Mouse (Mus musculus) fibroblast of lung, adult 2 months (primary cell): ENCODE data around the gene Ppfia1.
A peak's percentile ranks its signal among the peaks of the same experiment; 100 is the strongest.

Source experiments
- DNase-seq: peaks from one replicate; pipeline ENCODE4 v3.0.0-alpha.2; 2011; ENCODE audit warnings: low read depth

The Ppfia1 gene

DNA sequence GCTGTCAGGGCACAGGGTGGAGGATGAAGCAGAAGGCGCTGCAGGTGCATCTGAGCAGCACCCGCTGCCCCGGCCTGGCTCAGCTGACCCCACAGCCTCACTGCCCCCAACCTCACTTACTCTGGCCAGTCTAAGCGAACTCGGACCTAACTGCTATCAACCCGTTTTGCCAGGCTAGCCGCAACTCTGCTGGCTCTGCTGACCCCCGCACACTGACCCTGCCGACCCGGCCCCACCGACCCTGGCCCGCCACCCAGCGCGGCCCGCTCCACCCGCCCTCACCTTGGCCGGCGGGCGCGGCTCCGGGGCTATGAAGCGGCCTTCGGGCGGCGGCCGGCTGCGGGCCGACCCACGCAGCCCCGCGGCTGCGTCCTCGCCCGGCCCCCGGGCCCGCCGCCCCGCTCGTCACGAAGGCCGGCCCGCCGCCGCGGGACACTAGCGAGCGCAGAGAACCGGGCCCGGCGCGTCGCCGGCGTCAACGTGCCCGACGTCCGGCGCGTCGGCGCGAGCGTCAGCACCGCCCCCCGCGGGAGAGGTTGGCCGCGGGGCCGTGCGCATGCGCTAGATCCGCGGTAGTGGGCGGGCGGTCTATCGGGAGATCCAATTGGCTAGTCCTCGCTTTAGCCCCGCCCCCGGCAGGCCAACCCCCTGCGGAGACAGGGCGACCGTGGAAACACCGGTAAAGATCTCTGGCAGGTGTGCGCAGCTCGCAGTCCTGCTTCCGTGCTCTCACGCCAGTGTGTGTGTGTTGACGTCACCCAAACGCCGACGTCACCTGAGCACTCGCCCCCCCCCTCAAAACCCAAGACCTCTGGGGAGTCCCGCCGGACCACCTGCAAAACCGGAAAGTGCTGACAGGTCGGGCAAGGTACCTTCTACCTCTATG, at the start of gene Ppfia1:
TSS of gene Ppfia1 (minus strand) at position 493 of the 886 bp plus-strand sequence.
- peak; percentile 80 for DNase-seq

DNA sequence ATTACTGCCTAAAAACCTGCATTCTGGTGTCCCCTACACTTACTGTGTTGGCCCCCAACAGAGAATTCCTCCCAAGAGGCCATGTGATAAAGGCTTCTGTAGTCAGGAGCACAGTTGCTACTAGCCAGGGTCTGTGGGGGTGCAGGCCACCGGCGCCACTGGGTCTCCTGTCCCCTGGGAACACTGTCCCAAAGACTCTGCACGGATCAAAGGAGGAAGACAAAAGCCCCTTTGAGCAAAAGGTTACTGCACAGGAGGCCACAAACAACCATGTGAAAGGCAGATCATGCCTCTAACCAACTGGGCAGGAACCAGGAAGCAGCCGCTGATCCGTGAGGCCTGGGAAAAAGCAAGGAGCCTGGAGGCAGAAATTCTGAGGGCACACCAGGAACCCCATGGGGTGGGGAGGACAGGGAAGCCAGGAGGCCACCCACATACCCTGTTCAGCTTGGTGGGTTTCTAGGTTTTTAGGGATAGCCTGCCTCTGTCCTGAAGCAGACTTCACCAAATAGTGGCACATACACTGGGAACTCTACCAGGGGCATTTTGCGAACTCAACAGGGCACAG, 46.9 kb upstream of the Ppfia1 start:
- DNase-seq = no peak

DNA sequence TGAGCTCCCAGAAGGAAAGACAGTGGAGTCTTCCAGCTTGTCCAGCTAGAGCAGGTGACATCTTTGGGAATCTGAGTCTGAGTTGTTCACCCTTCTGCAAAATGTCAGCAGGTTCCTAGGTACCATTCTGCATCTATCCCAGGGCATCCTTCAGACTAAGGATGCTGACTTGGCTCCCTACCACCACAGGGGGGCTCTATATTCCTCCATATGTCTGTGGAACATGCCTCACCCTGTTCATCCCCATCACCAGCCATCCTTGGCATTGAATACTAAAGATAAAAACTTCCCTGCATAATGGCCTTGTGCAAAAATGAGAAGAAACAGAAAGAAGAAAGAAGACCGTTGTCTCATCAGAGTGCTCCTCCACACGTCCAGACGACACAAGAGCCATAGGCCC, 36.0 kb upstream of the Ppfia1 start:
- no peak for DNase-seq

DNA sequence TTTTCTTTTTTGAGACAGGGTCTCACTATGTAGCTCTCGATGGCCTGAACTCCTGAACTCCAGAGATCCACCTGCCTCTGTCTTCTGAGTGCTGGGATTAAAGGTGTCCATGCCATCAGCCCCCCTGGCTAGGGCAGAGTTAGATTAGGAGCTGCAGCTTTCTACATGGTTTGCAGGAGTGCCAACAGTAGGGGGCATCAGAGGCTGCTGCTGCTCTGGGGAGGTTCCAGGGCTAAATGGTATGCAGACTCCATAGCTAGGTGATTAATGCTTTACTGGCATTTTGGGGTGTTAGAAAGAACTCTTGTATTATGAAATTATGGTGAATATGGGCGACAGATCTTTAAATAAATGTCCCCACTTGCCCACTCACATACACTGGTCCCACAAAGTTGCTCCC, 33.8 kb upstream of the Ppfia1 start:
- no peak for DNase-seq

DNA sequence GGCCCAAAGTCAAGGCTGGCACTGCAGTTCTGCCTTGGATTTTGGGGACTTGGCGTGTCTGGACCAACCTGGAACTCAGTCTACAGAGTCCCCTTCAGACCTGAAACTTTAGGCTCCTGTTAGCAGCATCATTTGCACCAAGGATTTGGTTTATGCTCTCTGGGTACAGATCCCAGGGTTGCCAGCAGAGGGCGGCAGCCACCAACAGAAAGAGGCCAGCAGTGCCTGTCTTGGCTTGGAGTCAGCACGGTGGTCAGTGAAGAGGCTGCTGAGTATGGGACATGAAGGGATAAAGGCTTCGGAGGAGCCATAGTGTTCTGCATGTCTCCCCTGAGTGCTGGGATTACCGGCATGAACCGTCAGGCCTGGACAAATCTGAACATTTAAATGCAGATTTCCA, 32.1 kb upstream of the Ppfia1 start:
- DNase-seq = no peak

DNA sequence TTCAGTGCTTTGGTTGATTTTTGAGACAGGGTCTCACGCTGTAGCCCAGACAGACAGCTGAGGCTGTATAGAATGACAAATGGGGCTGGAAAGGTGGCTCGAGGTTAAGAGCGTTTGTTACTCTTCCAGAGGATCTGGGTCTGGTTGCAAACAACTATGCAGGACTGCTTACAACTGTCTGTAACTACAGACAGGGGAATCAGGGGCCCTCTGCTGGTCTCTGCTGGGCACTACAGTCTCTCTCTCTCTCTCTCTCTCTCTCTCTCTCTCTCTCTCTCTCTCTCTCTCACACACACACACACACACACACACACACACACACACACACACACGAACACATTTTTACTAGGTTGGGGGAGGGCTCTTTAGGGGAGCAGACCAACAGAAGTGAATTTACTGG, 30.1 kb upstream of the Ppfia1 start:
- no peak for DNase-seq

DNA sequence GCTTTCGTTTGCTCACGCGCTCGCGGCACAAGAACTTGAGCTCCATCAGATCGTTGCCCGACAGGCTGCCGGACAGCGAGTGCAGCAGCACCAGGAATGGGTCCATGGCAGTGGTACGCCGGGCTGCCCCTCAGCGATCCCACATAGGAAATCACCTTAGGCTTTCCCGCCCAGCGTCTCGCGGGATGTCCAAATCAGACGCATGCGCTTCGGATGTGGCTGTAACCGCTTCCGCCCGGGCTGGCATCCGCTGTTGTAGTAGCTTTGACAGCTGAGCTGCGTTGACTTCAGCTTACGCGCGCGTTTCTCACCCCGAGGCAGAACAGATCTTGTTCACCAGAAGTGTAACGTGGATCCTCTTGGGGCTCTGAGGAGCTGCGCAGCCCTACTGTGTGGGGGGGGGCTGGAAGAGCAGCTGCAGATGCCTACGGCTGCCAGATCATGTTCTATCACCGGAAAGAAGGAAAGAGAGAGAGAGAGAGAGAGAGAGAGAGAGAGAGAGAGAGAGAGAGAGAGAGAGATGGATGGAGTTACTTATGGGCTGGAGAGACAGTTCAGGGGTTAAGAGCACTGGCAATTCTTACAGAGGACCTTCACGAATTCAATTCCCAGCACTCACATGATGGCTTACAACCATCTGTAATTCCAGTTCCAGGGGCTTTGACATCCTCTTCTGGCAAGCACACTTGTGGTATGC, 28.9 kb upstream of the Ppfia1 start, which contains the start of gene Fadd:
TSS of gene Fadd (minus strand) at position 180 of the 697 bp plus-strand sequence.
- peak; percentile 88 for DNase-seq

DNA sequence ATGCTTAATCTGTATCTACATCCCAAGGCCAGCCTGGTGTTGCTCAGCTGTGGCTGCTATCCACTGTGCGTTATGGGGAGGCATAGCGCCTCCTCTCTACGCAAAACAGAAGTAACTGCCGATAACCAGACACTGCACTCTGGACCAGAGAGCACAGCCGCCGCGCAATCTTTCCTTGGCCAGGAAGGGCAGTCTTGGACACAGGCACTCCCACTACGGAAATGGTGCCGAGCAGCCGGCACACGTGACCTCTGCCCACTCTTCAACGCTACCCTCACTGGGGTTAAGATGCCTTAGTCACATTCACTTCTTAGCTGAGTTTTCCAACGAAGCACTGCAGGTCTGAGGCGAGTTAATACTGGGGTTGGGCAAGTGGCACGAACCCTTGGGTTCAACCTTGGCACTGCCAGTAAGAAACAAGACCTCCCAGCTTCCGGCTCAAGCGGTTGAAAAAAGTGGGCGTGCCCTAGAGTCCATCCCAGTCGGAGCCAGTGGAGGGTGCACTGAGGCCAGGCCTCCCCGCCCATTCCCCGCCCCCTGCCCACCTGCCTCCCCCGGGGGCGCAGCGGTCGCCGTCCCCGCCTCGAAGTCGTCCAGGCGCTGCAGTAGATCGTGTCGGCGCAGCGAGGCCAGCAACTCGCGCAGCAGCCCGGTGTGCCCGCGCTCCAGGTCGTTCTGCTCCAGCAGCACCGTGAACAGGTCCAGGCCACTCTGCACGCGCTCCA, 28.2 kb upstream of the Ppfia1 start:
- DNase-seq = peak; percentile 93

DNA sequence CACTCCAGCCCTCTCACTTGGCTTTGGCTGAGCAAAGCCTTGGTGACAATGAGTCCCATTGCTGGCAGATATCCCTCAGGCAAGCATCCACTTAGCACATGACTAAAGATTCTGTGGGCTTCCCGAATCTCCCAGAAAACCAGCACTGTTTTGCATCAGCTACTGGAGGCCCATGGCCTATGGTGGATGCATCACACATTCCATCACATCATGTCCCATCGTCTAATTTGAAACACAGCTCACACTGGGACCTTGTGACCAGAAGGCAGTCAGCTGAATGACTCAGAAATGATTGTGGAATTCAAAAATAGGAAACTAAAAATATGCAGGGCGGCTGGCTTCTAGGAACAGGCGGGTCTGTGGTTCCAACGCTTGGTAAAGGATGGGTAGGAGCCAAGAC, 24.3 kb upstream of the Ppfia1 start:
- peak; percentile 81 for DNase-seq

DNA sequence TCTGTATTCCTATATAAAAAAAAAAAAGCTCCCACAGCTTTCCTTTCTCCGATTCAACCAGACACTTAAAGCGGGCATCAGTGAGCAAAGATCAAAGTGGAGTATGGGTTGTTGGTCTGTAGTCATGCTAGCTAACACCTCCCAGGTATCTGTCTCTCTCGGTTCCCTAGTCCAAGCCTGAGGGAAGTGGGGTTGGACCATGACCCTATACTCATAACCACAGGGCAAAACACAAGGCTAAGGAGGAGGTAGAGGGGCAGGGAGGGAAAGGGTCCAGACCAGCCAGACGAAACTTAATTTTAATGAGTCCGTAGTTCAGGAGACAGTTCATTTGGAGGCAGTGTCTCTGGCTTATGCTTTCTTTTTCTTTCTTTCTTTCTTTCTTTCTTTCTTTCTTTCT, 18.7 kb upstream of the Ppfia1 start:
- DNase-seq = no peak

DNA sequence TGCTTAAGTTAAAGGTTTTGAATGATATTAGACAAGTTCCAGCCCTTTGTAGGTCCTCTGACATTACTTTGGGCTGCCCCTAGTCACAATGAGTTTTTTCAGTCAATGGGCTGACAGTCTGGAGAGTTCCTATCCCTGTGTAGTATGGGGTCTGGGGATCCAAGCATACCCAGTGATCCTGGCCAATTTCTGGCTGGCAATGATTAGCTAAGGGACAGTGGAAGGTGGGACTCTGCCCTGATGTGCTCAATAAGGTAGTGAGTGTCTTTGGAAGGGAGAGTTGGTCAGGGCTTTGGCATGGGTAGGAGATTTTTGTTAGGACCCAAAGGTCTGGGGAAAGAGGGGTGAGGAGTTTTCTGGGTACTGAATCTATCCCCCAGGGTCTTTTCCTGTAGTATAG, 18.1 kb upstream of the Ppfia1 start:
- no peak for DNase-seq

DNA sequence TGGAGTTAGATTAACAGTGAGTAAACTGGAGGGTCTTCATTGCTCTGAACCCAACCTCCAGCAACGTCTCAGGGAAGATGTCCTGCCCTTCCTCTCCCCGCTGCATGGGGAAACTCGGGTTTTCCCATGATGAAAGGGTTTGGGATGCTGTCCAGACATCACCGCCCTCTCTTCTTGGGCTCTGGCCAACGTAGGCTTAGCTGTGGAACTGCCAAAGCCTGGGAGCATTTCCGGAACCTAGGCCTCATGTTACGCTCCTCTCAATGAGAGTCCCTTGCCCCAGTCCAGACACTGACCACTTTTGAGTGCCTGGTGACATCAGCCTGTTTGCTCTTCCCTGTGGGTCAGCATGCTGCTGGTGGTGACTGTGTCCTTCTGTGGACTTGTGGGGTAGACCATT, 15.9 kb upstream of the Ppfia1 start:
- peak; percentile 82 for DNase-seq

DNA sequence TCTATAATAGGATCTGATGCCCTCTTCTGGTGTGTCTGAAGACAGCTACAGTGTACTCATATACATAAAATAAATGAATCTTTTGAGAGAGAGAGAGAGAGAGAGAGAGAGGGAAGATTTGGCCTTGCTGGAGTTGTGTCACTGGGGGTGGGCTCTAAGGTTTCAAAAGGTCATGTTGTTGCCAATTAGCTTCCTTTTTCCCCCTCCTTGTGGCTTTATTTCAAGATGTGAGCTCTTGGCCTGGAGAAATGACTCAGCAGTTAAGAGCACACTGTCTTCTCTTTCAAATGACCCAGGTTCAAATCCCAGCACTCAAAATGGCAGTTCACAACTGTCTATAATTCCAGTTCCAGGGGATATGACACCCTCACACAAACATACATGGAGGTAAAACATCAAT, 14.6 kb upstream of the Ppfia1 start:
- DNase-seq = no peak

DNA sequence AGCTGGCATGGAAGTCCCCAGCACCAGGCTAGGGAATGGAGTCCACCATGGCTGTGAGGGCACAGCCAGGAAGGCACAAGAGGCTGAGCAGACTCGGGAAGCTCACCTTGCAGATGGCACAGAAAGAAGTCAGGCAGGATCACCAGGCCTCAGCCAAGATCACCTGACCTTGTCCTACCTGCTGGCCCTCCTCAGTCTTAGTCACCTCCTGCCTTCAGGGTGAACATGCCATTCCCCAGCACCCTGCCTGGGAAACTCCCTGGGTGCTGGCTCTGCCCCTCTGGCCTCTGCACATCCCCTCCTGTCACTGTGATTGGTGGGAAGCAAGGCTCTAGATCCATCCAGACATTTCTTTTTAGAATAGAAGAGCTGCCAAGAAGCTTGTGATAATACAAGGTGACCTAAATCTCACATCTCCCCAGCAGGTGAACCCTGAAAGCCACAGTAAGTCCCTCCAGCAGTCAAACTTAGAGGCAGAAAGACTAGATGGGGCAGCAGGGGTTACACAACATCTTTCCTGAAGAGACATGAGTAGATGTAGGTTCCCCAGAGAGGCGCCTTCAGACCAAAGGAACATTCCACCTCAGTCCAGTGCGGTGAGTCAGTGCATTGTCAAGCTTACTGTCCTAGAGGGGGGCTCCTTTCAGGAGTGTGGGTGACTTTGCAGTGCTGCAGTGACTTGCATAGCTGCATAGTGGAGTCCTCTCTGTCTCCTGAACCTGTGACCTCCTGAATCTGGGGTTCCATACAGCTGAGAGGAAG, 13.6 kb upstream of the Ppfia1 start:
- DNase-seq = no peak

DNA sequence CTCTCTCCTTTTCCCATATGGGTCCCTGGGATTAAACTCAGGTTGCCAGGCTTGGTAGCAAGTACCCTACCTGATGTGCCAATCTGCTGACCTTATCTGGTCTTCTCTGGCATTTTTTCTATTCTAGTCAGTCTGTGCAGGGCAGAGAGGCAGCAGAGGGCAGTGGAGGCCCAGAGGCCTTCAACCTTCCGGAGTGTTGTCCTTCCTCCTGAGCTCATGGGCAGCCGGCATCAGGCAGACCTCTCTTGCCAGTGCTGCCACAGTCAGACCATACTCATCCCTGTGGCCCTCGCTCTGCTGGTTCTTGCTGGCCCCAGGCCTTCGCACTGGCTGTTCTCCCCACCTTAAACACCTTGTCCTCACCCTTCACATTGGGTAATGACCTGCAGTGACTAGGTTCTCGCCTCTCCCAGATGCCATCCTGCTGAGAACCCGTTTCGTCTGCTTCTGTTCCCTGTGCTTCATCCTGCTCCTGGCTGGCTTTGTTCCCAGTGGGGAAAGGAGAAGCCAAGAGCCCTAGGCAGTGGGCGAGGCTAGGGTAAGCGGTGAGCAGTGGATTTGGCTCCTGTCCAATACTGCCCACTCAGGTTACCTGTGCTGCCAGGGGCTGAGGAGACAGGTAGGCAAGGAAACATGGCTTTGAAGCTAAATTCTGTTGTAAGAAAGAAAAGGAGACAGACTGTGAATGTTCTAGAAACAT, 10.1 kb upstream of the Ppfia1 start:
- DNase-seq = no peak

DNA sequence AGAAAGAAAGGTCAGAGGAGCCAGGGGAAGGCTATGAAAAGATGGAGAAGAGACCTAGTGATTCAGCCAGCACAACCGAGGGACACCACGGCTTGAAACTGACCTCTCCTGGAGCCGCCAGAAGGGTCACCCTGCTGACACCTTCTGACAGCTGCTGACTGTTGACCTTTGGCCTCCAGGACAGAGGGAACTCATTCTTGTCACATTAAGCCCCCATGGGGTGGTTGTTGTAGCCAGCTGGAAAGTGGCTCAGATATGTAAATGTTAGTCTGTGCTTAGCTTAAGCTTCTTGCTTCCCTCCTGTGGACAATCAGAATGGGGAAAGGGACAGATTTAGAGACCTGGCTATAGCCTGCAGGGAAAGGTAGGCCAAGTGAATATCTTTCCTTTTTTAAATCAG, 8.5 kb upstream of the Ppfia1 start:
- no peak for DNase-seq

DNA sequence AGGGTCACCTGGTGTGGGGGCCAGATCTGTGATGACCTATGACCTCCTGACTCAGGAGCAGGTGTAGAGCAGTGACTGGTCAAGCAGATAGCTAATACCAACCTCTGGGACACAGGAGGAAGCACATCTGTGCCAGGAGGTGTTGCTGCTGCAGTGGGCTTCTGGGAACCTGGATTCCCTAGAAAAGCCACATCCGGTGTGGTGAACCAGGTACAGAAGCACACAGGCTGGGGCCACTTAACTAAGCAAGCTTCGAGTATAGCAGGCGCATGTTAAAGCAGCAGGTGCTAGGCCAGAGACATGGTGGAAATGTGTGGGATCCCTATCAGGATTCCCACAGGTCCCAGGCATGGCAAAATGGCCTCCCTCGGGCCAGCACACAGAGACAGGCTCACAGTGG, 7.1 kb upstream of the Ppfia1 start:
- no peak for DNase-seq

DNA sequence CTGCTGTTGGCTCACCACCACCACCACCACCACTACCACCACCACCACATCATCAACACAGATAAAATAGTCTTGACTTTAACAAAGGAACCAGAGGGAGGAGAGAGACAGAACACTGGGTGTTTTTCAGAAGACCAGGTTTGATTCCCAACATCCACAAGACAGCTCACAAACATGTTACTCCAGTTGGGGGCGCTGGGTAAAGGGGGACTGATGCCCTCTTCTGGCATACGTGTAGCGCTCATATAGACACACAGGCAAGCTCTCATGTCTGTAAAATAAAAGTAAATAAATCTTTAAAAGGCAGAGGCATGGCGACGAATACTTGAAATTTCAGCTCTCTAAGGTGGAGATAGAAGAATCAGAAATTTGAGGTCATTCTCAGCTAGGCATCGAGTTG, 5.0 kb upstream of the Ppfia1 start:
- DNase-seq = no peak

DNA sequence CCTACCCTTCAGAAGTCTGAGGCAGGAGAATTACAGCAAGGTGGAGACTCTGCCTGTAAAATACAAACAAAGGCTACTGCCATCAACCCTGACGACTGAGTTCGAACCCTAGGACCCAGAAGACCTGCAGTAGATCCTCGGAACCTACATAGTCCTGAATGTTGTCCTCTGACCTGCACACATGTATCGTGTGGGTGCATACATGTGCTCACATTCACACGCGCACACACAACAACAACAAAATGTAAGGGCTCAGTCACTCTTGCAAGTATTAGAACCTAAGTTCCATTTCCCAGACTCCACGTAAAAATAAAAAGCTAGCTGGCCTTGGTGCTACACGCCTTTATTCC, 569 bp upstream of the Ppfia1 start:
- DNase-seq = no peak

DNA sequence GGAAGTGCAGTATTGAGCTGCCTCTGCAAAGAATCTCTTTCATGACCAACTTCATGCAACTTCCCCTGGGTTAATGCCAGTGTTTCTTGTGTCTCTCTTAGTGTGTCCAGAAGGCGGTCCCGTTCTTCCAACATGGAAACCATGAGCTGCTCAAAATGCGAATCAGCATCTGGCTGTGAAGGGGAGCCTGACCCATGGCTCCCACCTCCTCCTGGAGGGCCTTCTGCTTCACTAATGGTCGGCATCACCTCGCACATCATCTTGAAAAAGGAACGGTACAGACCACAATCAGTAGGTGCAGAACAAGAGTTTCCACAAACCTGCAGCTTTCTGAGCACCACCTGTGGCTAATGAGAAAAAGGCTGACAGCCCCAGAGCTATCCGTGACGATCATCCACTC, 1.3 kb downstream of the Ppfia1 start:
- no peak for DNase-seq

DNA sequence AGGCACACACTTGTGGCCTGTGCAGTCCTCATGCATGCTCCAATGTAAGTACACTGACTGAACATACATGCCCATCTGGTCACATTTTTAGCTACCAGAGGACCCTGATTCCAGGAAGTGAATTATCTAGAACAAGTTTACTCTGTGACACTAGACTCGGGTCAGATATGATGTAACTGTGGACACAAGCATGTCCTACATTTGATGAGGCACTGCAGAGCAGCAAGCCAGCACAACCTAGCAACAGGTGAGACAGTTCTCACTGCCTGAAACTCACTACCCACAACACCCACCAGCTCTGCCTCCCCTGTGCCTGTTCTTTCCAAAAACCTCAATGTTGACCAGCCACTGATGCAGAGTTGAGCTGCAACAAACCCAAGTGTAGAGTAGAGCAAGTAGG, 2.7 kb downstream of the Ppfia1 start:
- no peak for DNase-seq
